Mouse (Mus musculus) liver, adult (tissue): ENCODE measurements at regions not wholly inside any gene's neighbourhood (a gene's known extent, or its start where the extent isn't known, plus 50 kb on each side); places are given as distances from the start of the nearest gene placed in this dataset.

ENCODE experiments used
- GATA4 ChIP-seq: IDR thresholded peaks from 2 replicates; pipeline ENCODE4 v1.6.1; 2014; ENCODE audit warnings: mild to moderate bottlenecking, low read length; ENCODE audit not compliant: insufficient replicate concordance

- TF ChIP-seq GATA4 = peak; percentile 26; the same call in 1 of the 2 replicates
These were observed 158.0 kb upstream of the Serp2 start for GRCm38 (mm10) chr14:76714727-76715126.

GRCm38 (mm10) chr14:76713946-76714345, 157.3 kb upstream of the Serp2 start:
- TF ChIP-seq GATA4 = peak; percentile 82; the same call in 1 of the 2 replicates

GRCm38 (mm10) chr14:76708728-76709127, 152.0 kb upstream of the Serp2 start:
- no peak for TF ChIP-seq GATA4

DNA sequence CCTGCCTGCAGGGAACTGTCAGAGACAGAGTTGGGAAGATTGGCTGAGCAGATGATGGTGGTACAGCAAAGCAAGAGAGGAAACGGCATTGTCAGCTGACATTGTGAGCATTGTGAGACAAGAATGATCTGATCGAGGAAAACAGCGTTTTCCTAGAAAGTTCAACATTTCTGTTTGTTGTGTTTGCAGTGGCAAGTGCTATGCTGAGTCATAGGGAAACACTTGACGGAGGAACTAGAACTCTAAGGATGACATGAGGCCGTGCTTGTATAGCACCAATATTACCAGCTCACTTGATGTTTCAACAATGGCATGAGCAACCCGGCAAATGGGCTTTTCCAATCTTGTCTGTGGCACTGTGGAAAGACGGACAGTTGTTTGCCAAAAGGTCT, 146.7 kb upstream of the Serp2 start:
- no peak for TF ChIP-seq GATA4

- TF ChIP-seq GATA4 = no peak
These were observed 146.2 kb upstream of the Serp2 start for GRCm38 (mm10) chr14:76702709-76703372.

DNA sequence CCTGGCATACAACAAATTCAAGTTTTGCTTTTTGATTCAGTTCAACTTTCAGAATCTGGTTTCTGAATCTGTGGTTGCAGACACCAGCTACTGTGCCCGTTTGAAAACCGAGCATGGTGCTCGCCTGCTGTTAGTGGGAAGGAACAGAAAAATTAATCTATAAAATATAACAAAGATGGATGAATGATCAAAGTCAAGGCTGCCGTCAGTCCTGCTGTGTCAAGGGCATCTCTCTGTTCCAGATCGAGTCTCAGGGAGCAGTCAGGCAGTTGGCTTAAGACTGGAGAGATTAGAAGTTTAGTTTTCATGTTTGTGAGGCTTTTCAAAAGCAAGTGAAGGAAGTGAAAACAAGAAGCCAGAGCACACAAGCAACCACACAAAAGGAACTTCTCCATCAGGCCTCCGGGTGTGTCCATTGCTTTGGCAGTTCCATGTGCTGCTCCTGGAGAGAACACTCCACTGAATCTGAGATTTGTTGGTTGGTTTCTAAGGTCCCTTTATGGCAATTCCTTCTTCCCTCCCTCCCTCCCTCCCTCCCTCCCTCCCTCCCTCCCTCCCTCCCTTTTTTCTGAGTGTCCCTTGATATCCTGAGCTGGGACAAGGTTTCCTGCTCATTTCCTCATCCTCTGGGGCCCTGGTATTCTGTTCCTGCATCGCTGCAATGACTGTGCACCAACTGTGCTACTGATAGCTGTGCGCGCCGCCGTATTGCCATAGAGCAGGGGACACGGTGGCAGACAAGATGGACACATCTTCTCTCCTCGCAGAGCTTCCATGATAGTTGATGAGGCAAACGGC, 145.4 kb upstream of the Serp2 start:
- no peak for TF ChIP-seq GATA4

DNA sequence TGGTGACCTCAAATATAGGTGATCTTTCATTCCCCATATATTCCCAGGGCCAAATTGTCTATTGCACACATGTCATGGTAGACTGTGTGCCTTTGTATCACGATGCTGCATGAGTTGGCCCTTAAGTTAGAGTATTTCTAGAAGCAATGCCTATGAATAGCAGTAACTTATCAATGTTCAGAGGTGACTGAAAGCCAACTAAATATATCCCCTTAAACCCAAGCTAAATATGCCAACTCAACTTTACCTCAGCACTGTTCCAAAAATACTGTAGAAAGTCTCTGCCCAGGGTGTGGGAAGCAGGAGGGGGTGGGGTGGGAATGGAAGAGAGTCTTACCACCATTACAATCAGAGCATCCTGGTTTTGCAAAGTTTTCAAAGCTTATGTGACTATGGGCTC, 144.6 kb upstream of the Serp2 start:
- TF ChIP-seq GATA4 = no peak

- TF ChIP-seq GATA4 = no peak
These were observed 144.1 kb upstream of the Serp2 start for GRCm38 (mm10) chr14:76700796-76701195.

DNA sequence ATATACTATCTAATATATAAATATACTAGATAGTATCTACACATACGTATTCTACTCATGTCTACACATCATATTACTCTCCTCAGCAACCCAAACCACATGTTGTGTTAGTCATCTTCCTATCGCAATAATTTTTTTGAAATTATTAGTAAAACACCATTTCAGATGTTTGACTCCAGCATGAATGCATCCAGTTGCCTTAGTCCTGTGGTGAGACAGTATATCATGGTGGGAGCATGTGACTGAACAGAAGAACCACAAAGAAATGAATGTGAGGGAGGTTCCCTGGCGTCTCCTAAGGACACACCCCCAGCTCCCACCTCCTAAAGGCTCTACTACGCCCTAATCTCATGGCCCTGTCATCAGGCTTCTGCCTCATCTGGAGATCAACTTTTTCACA, 143.5 kb upstream of the Serp2 start:
- no peak for TF ChIP-seq GATA4

- TF ChIP-seq GATA4 = no peak
These were observed 142.2 kb upstream of the Serp2 start for GRCm38 (mm10) chr14:76698718-76699402.

GRCm38 (mm10) chr14:76696729-76697128, 140.0 kb upstream of the Serp2 start:
- TF ChIP-seq GATA4 = no peak

DNA sequence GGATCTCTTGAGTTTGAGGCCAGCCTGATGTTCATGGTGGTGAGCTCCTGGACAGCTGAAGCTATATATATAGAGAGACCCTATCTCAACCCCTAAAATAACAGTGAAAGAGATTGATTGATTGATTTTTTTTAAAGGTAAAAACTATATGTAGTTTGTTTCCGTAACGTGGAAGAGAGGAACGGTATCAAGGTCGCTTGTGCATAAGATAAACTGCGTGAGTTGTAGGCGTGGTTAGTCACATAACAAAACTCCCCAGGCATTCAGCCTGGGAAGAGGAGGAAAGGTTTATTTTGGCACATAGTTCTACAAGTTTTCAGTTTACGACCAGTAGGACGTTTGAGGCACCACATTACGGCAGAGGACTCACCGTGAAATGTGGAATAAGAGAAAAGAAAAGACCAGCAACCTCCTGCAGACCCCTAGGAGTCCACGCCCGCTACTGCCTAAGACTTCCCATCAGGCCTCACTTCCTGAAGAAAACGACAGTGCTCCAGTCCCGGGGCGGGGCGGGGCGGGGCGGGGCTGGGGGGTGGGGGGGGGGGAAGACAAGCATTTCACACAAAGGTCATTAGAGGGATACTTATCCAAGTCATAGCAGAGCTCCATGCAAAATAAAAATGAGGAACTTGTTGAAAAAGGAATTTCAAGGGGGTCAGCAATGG, 139.1 kb upstream of the Serp2 start:
- no peak for TF ChIP-seq GATA4

DNA sequence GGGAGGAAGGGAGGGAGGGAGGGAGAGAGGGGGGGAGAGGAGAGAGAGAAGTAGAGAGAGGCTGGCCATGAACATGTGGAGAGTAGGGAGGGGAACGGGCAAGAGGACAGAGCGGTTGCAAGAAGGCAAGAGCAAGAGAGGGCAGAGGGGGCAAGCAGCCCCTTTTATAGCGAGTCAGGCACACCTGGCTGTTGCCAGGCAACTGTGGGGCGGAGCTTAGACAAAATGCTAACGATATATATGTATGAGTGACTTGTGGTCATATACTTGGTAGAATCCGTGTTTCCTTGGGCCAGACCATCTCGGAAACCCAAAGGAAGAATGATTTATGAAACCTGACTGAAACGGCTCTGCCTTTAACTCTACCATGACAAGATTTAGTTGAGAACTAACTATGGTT, 138.2 kb upstream of the Serp2 start:
- TF ChIP-seq GATA4 = no peak

GRCm38 (mm10) chr14:76693351-76694317, 136.9 kb upstream of the Serp2 start:
- TF ChIP-seq GATA4 = peak; percentile 51; the same call in 1 of the 2 replicates
